Comparison of ENCODE assay signal across 19 mouse cellular contexts in genomic region chr2:178208186-178208600, GRCm38 (mm10).
DNase-seq lines count a peak whose midpoint lies in the region; ATAC-seq and TF ChIP-seq lines count a peak whose summit lies in the region.
"Had no signal": no experiment of that assay in that cellular context is flagged by ENCODE, and none has a peak within 500 bp of the region (broad histone marks: within the 10 kb centered on the region; RNA-seq: fewer than 3 reads in every experiment).

No protein-coding gene starts in this region.

- no peaks in the 10 kb centered on the region for H3K9me3 ChIP-seq in heart, embryonic 12.5 days (replicated peaks)
- H3K9me3 ChIP-seq: forebrain, embryonic 13.5 days had no signal

- H3K9ac ChIP-seq in heart, adult 2 months (ENCODE audit: low read depth, low read length) = no peak overlapping the region
- no peak overlapping the region for H3K9ac ChIP-seq in heart, embryonic 12.5 days
- H3K9ac ChIP-seq: forebrain, embryonic 13.5 days had no signal

- no peaks in the 10 kb centered on the region for H3K27me3 ChIP-seq in heart, adult 2 months (ENCODE audit: control insufficient read depth, insufficient read depth, low read length)
- H3K27me3 ChIP-seq in heart, embryonic 12.5 days (replicated peaks) = 0 out of 2 replicates have a peak, but pooled peaks cover 2% of the 10 kb centered on the region
- H3K27me3 ChIP-seq: forebrain, embryonic 13.5 days; Patski had no signal

- DNase-seq in left cerebral cortex, adult 2 months (ENCODE audit: extremely low spot score in 1 of 2, low spot score in 2 of 2) = no peak
- DNase-seq in left cerebral cortex, postnatal 10 days (ENCODE audit: extremely low spot score in 1 of 2, low spot score in 2 of 2) = no peak
- DNase-seq in heart, adult 2 months = peak; percentile 33 to 51
- peak; percentile 14 to 38 for DNase-seq in heart, postnatal 36 days
- no peak for DNase-seq in gastrocnemius, postnatal 10 days
- DNase-seq: adrenal gland, postnatal 14 days; cerebellum, adult 8-10 months; kidney, adult 18-20 months; kidney, postnatal 10 days; lung, adult 2 months; lung, postnatal 36 days; thymus, adult 18-20 months had no signal

- H3K4me2 ChIP-seq in heart, embryonic 12.5 days = 0 out of 2 replicates have a peak overlapping the region, but pooled peaks have one; percentile 3
- H3K4me2 ChIP-seq: forebrain, embryonic 13.5 days; liver, embryonic 11.5 days had no signal

- peaks cover 2% of the 10 kb centered on the region for H3K4me1 ChIP-seq in heart, adult 2 months (ENCODE audit: control insufficient read depth, insufficient read depth, low read length)
- peaks cover 18% of the 10 kb centered on the region for H3K4me1 ChIP-seq in heart, embryonic 12.5 days (replicated peaks)
- H3K4me1 ChIP-seq: forebrain, embryonic 13.5 days had no signal

- no peak for TF ChIP-seq CTCF in left cerebral cortex, adult 2 months (IDR thresholded peaks at IDR 0.05)
- no peak for TF ChIP-seq CTCF in heart, adult 2 months (IDR thresholded peaks at IDR 0.05)

- peak overlapping the region; percentile 78 for H3K27ac ChIP-seq in left cerebral cortex, adult 2 months
- H3K27ac ChIP-seq in heart, adult 2 months = peak overlapping the region; percentile 73
- H3K27ac ChIP-seq in heart, embryonic 12.5 days (ENCODE audit: poor library complexity, severe bottlenecking) = peak overlapping the region; percentile 85
- H3K27ac ChIP-seq: forebrain, embryonic 13.5 days had no signal

- no peaks in the 10 kb centered on the region for H3K36me3 ChIP-seq in heart, adult 2 months (ENCODE audit: control insufficient read depth, insufficient read depth, low read length)
- no peaks in the 10 kb centered on the region for H3K36me3 ChIP-seq in heart, embryonic 12.5 days

- no peak for TF ChIP-seq POLR2A in heart, adult 2 months (IDR thresholded peaks at IDR 0.05; ENCODE audit: insufficient read depth, low read depth, low read length)

- peak; percentile 54; the same call in 1 of the 2 replicates for ATAC-seq in heart, embryonic 12.5 days (ENCODE audit: insufficient number of reproducible peaks, low FRiP score)
- no peak for ATAC-seq in erythroblast, adult 5-6 weeks (replicated peaks; ENCODE audit: low FRiP score, poor library complexity, severe bottlenecking)
- ATAC-seq: activated CD4-positive, CD25-positive, alpha-beta regulatory T cell, adult 4 months; forebrain, embryonic 13.5 days; hindbrain, embryonic 16.5 days; Patski had no signal

- H3K79me2 ChIP-seq in heart, adult 2 months (replicated peaks; ENCODE audit: control insufficient read depth, insufficient read depth, low read length) = no peaks in the 10 kb centered on the region

- intact Hi-C loops in left cerebral cortex, adult 2 months (cut with DNase I) = no loop called here
- intact Hi-C loops in left cerebral cortex, postnatal 10 days (cut with DNase I) = no loop called here
- intact Hi-C loops in heart, adult 2 months (cut with DNase I) = no loop called here
- intact Hi-C loops in heart, postnatal 36 days (cut with DNase I) = no loop called here

- no peak overlapping the region for H3K4me3 ChIP-seq in left cerebral cortex, adult 2 months
- H3K4me3 ChIP-seq in heart, adult 2 months = no peak overlapping the region
- H3K4me3 ChIP-seq in heart, embryonic 12.5 days = no peak overlapping the region
- H3K4me3 ChIP-seq: forebrain, embryonic 13.5 days had no signal

- TF ChIP-seq EP300 in heart, adult 2 months (IDR thresholded peaks at IDR 0.05; ENCODE audit: insufficient read depth, low read depth, low read length) = 0 out of 2 replicates have a peak, but pooled peaks have one; percentile 39

- 46% methylated on average over 5 of the region's 5 CpGs for WGBS in heart, adult 2 months
- WGBS in heart, embryonic 12.5 days = 37% methylated on average over 5 of the region's 5 CpGs

Comparison
In these comparisons a context has a peak if more than half of its experiments do, and no peak if none do; other contexts are left out.
1. DNase-seq: peak in heart, adult 2 months (2 of 2) and heart, postnatal 36 days (2 of 2); none in left cerebral cortex, adult 2 months (0 of 2), left cerebral cortex, postnatal 10 days (0 of 2) and gastrocnemius, postnatal 10 days (single experiment).
2. Peak in every context shown above with its lines, with median percentiles within 50 percentile points of each other: H3K27ac ChIP-seq.